Mouse (Mus musculus): ENCODE results near the gene Notch3. TPM values are rescaled to one million over a fixed set of nuclear protein-coding genes. Genes with fewer than 3 reads are reported as not detected.

The Notch3 gene
- total and polyA plus RNA-seq, 3 experiments: 0.16 to 4.4 (median 4.2) TPM

DNA sequence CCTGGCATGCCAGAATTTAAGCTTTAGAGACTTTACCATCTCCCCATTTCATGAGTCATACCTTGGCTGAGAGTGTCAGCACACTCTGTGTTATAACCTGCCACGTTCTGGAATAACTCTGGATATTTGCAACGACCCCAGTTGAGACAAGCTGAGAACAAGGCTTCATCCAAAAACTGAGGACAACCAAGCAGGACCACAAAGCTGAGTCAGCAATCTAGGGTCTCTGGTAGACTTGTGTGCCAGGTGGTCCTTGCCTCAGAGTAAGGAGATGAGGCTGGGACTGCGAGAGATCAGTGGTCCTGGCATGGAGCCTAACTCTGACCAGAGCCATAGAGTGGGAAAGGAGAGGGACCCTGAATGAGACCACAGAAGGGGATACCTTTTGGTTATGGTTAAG, 36.3 kb upstream of the Notch3 start:
- Histone ChIP-seq H3K9me3 (replicated peaks) (no peaks in the 10 kb centered on the region), H3K27me3 (ENCODE audit: insufficient read depth, low read length) (no peaks in the 10 kb centered on the region), H3K4me3 (ENCODE audit: low read depth, low read length) (no peak overlapping the region), H3K36me3 (replicated peaks) (peaks cover 99% of the 10 kb centered on the region), H3K4me1 (ENCODE audit: insufficient read depth, low read depth, low read length) (peaks cover 46% of the 10 kb centered on the region)
- TF ChIP-seq TAL1 (conservative IDR thresholded peaks at IDR 0.05; ENCODE audit: low read depth, low read length) (no peak), CTCF (IDR thresholded peaks at IDR 0.05; ENCODE audit: low read depth, low read length) (no peak), GATA1 (IDR thresholded peaks at IDR 0.05; ENCODE audit: borderline replicate concordance, low read length) (no peak), GATA2 (IDR thresholded peaks at IDR 0.05; ENCODE audit: borderline replicate concordance, low read depth, low read length) (no peak), POLR2AphosphoS5 (IDR thresholded peaks at IDR 0.05; ENCODE audit: insufficient replicate concordance, low read depth, low read length) (no peak)
- no peak for ATAC-seq (ENCODE audit: extremely low read depth, insufficient number of reproducible peaks, low FRiP score, poor library complexity, severe bottlenecking)
- no peak for DNase-seq (ENCODE audit: low spot score)

DNA sequence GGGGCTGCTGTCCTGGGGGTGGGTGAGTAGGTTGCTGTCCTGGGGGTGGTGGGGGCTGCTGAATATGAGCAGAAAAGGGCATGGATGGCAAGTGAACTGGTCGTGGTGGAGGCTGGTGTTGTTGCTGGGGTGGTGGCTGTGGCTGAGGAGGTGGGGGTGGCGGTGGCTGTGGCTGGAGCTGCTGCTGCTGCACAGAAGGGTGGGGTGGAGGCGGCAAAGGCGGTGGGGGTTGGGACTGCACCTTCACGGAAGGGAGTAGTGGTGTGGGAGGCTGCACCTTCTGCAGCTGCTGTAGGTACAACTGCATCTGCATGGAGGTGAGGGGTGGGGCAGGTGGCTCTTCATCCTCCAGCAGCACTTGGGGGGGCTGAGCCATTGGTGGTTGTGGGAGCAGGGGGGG, 34.4 kb upstream of the Notch3 start:
- DNase-seq (ENCODE audit: low spot score) (peak; percentile 61), ATAC-seq (ENCODE audit: extremely low read depth, insufficient number of reproducible peaks, low FRiP score, poor library complexity, severe bottlenecking) (no peak; the same call in 1 of the 2 replicates)
- H3K27me3 ChIP-seq (ENCODE audit: insufficient read depth, low read length): no peaks in the 10 kb centered on the region
- H3K4me1 ChIP-seq (ENCODE audit: insufficient read depth, low read depth, low read length): peaks cover 63% of the 10 kb centered on the region
- peak overlapping the region; percentile 52; the same call in 1 of the 2 replicates for H3K4me3 ChIP-seq (ENCODE audit: low read depth, low read length)
- no peak for TF ChIP-seq GATA1 (IDR thresholded peaks at IDR 0.05; ENCODE audit: borderline replicate concordance, low read length)
- TF ChIP-seq GATA2 (IDR thresholded peaks at IDR 0.05; ENCODE audit: borderline replicate concordance, low read depth, low read length): no peak
- no peak for TF ChIP-seq TAL1 (conservative IDR thresholded peaks at IDR 0.05; ENCODE audit: low read depth, low read length)
- no peak for TF ChIP-seq CTCF (IDR thresholded peaks at IDR 0.05; ENCODE audit: low read depth, low read length)
- no peak for TF ChIP-seq POLR2AphosphoS5 (IDR thresholded peaks at IDR 0.05; ENCODE audit: insufficient replicate concordance, low read depth, low read length)
- peaks cover 98% of the 10 kb centered on the region for H3K36me3 ChIP-seq (replicated peaks)
- H3K9me3 ChIP-seq (replicated peaks): no peaks in the 10 kb centered on the region

DNA sequence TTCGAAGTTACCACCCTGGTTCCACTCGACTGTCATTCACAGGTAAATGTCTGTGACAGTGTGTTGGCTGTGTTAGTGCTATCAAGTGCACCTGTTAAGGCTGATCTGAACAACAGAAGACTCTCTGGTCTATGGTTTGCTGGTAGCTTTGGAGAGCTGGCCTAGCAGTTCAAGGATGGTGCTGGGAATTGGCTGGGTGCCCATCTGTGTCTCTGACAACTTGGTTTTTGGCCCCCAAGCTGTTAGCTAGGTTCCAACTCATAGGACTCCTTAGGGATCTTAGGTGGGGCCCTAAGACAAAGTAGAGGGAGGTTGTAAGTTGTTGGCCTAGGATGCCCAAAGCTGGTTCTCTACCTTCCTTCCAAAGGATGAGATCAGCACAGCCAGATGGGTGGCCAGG, 33.1 kb upstream of the Notch3 start:
- ATAC-seq (ENCODE audit: extremely low read depth, insufficient number of reproducible peaks, low FRiP score, poor library complexity, severe bottlenecking) (no peak), DNase-seq (ENCODE audit: low spot score) (no peak)
- peaks cover 74% of the 10 kb centered on the region for H3K4me1 ChIP-seq (ENCODE audit: insufficient read depth, low read depth, low read length)
- H3K36me3 ChIP-seq (replicated peaks): peaks cover 96% of the 10 kb centered on the region
- no peaks in the 10 kb centered on the region for H3K9me3 ChIP-seq (replicated peaks)
- no peaks in the 10 kb centered on the region for H3K27me3 ChIP-seq (ENCODE audit: insufficient read depth, low read length)
- no peak for TF ChIP-seq GATA1 (IDR thresholded peaks at IDR 0.05; ENCODE audit: borderline replicate concordance, low read length)
- TF ChIP-seq POLR2AphosphoS5 (IDR thresholded peaks at IDR 0.05; ENCODE audit: insufficient replicate concordance, low read depth, low read length): no peak
- H3K4me3 ChIP-seq (ENCODE audit: low read depth, low read length): no peak overlapping the region

DNA sequence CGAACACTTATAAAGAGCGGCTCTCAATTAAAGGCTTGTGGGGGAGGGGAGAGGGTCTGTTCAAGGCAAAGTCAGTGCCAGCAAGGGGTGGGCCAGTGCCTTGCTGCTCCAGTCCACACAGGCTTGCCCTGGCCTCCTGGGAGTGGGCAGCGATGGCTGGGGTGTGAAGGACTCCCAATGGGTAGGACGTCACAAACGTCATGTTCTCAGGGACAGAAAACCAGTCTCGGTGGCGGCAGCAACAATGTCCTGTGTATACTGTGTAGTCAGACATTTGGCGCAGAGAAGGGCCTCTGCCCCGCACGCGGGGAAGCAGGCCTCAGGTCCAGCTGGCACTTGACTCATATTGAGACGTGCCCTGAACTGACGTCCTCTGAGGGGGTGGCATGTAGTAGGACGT, 30.5 kb upstream of the Notch3 start:
- TF ChIP-seq TAL1 (conservative IDR thresholded peaks at IDR 0.05; ENCODE audit: low read depth, low read length) (no peak), GATA1 (IDR thresholded peaks at IDR 0.05; ENCODE audit: borderline replicate concordance, low read length) (no peak), POLR2AphosphoS5 (IDR thresholded peaks at IDR 0.05; ENCODE audit: insufficient replicate concordance, low read depth, low read length) (no peak), CTCF (IDR thresholded peaks at IDR 0.05; ENCODE audit: low read depth, low read length) (no peak), GATA2 (IDR thresholded peaks at IDR 0.05; ENCODE audit: borderline replicate concordance, low read depth, low read length) (no peak)
- no peaks in the 10 kb centered on the region for H3K27me3 ChIP-seq (ENCODE audit: insufficient read depth, low read length)
- no peak overlapping the region for H3K4me3 ChIP-seq (ENCODE audit: low read depth, low read length)
- H3K4me1 ChIP-seq (ENCODE audit: insufficient read depth, low read depth, low read length): peaks cover 63% of the 10 kb centered on the region
- DNase-seq (ENCODE audit: low spot score) (no peak), ATAC-seq (ENCODE audit: extremely low read depth, insufficient number of reproducible peaks, low FRiP score, poor library complexity, severe bottlenecking) (no peak)
- H3K9me3 ChIP-seq (replicated peaks): no peaks in the 10 kb centered on the region
- peaks cover 80% of the 10 kb centered on the region for H3K36me3 ChIP-seq (replicated peaks)

DNA sequence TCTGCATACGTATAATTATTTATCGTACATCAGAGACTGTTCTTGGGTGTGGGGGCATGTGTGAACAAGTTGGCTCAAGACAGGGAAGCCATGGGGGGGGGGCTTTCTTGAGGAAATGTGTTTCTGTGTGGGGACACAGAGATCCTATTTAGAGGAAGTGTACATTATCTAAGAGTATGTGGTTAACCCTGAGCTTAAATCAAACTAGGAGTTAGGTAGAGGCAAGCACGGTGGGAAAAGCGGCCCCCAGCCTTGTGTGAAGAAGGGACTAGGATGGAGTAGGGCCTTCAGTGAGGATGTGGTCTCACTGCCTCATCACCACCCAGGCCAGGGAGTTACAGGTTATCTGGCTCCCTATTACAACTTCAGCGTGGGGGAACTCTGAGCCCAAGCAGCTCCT, 29.1 kb upstream of the Notch3 start:
- Histone ChIP-seq H3K4me3 (ENCODE audit: low read depth, low read length) (no peak overlapping the region), H3K9me3 (replicated peaks) (no peaks in the 10 kb centered on the region), H3K4me1 (ENCODE audit: insufficient read depth, low read depth, low read length) (peaks cover 49% of the 10 kb centered on the region), H3K27me3 (ENCODE audit: insufficient read depth, low read length) (no peaks in the 10 kb centered on the region), H3K36me3 (replicated peaks) (peaks cover 66% of the 10 kb centered on the region)
- no peak for ATAC-seq (ENCODE audit: extremely low read depth, insufficient number of reproducible peaks, low FRiP score, poor library complexity, severe bottlenecking)
- TF ChIP-seq GATA2 (IDR thresholded peaks at IDR 0.05; ENCODE audit: borderline replicate concordance, low read depth, low read length) (no peak), POLR2AphosphoS5 (IDR thresholded peaks at IDR 0.05; ENCODE audit: insufficient replicate concordance, low read depth, low read length) (no peak), CTCF (IDR thresholded peaks at IDR 0.05; ENCODE audit: low read depth, low read length) (no peak), GATA1 (IDR thresholded peaks at IDR 0.05; ENCODE audit: borderline replicate concordance, low read length) (no peak), TAL1 (conservative IDR thresholded peaks at IDR 0.05; ENCODE audit: low read depth, low read length) (no peak)
- DNase-seq (ENCODE audit: low spot score): peak; percentile 30

DNA sequence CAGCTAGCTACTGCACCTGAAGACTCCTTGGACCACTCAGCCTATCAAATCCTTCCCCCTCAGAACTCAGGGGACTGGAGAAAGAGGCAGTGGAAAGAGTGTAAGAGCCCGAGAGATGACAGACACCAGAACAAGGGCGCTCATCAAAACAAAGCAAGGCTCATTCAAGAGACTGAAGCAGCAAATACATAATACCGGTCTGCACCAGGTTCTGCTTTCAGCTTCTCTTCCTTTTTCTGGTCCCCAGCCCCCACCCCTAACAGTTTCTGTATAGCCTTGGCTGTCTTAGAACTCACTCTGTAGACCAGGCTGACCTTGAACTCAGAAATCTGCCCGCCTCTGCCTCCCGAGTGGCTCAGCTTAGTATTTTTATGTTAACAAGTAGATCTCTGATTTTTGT, 26.4 kb upstream of the Notch3 start:
- Histone ChIP-seq H3K4me1 (ENCODE audit: insufficient read depth, low read depth, low read length) (peaks cover 39% of the 10 kb centered on the region), H3K9me3 (replicated peaks) (no peaks in the 10 kb centered on the region), H3K27me3 (ENCODE audit: insufficient read depth, low read length) (peaks cover 14% of the 10 kb centered on the region), H3K36me3 (replicated peaks) (peaks cover 39% of the 10 kb centered on the region), H3K4me3 (ENCODE audit: low read depth, low read length) (no peak overlapping the region)
- TF ChIP-seq TAL1 (conservative IDR thresholded peaks at IDR 0.05; ENCODE audit: low read depth, low read length) (no peak), CTCF (IDR thresholded peaks at IDR 0.05; ENCODE audit: low read depth, low read length) (no peak), POLR2AphosphoS5 (IDR thresholded peaks at IDR 0.05; ENCODE audit: insufficient replicate concordance, low read depth, low read length) (no peak), GATA1 (IDR thresholded peaks at IDR 0.05; ENCODE audit: borderline replicate concordance, low read length) (no peak), GATA2 (IDR thresholded peaks at IDR 0.05; ENCODE audit: borderline replicate concordance, low read depth, low read length) (no peak)
- ATAC-seq (ENCODE audit: extremely low read depth, insufficient number of reproducible peaks, low FRiP score, poor library complexity, severe bottlenecking) (no peak), DNase-seq (ENCODE audit: low spot score) (no peak)

Measured in G1E (cell line).